Mouse (Mus musculus) limb, embryonic 14.5 days (tissue): ENCODE results near the gene Fkbp8. TPM values are rescaled to one million over a fixed set of nuclear protein-coding genes. Genes with fewer than 3 reads are reported as not detected.
"Not testable (repeated sequence)": the region's sequence is repeated elsewhere in the genome, so short reads cannot be mapped to it uniquely, and the experiment has no call there.

Source experiments
- ATAC-seq: fragments of 200-750 bp; cut with Nextera tagmentation; 2 replicates; pipeline ENCODE4 v1.8.0; 2017; ENCODE audit warnings: low read depth, moderate number of reproducible peaks, moderate TSS enrichment; ENCODE audit not compliant: low FRiP score
- DNase-seq: peaks from one replicate; pipeline ENCODE4 v3.0.0-alpha.2; 2015; ENCODE audit warnings: low spot score
- H3K27ac ChIP-seq: fragments of 300-500 bp; sonication (generic); replicated peaks from 2 replicates; pipeline ENCODE4 v1.5.1; 2014; ENCODE audit warnings: low read depth, mild to moderate bottlenecking, low read length, moderate library complexity, mixed read lengths
- H3K27me3 ChIP-seq: fragments of 300-500 bp; sonication (generic); 2 replicates; pipeline ENCODE4 v1.6.1; 2014; ENCODE audit warnings: low read length, mixed read lengths; ENCODE audit not compliant: control insufficient read depth, insufficient read depth
- H3K36me3 ChIP-seq: fragments of 300-500 bp; sonication (generic); 2 replicates; pipeline ENCODE4 v1.6.1; 2014; ENCODE audit warnings: mild to moderate bottlenecking, low read length, moderate library complexity, mixed read lengths; ENCODE audit not compliant: control insufficient read depth, insufficient read depth
- H3K4me1 ChIP-seq: fragments of 300-500 bp; sonication (generic); 2 replicates; pipeline ENCODE4 v1.6.1; 2014; ENCODE audit warnings: antibody characterized with exemption, low read length, mixed read lengths; ENCODE audit not compliant: control insufficient read depth, insufficient read depth
- H3K4me2 ChIP-seq: fragments of 300-500 bp; sonication (generic); replicated peaks from 2 replicates; pipeline ENCODE4 v1.6.1; 2014; ENCODE audit warnings: low read depth, mild to moderate bottlenecking, low read length, moderate library complexity; ENCODE audit not compliant: severe bottlenecking
- H3K4me3 ChIP-seq: fragments of 300-500 bp; sonication (generic); replicated peaks from 2 replicates; pipeline ENCODE4 v1.5.1; 2014; ENCODE audit warnings: low read length
- H3K9ac ChIP-seq: fragments of 300-500 bp; sonication (generic); 2 replicates; pipeline ENCODE4 v1.6.1; 2014; ENCODE audit warnings: mild to moderate bottlenecking, low read depth, low read length, moderate library complexity; ENCODE audit not compliant: severe bottlenecking
- H3K9me3 ChIP-seq: fragments of 300-500 bp; sonication (generic); 2 replicates; pipeline ENCODE4 v1.6.1; 2016; ENCODE audit warnings: low read length; ENCODE audit not compliant: control insufficient read depth
- POLR2A ChIP-seq: fragments of 200-500 bp; IDR thresholded peaks from 2 replicates; pipeline ENCODE4 v1.8.0; 2012; ENCODE audit warnings: inconsistent platforms, mild to moderate bottlenecking, moderate library complexity, borderline replicate concordance; ENCODE audit not compliant: insufficient read depth, insufficient read length; ENCODE audit errors: extremely low read depth
- whole genome bisulfite sequencing: fragments of 180-500 bp; shearing (Covaris S2); extraction: QIAGEN DNeasy Blood & Tissue Kit; methylation state at CpG from one replicate; pipeline ENCODE4 v1.1.7; 2014; 5-methylcytosine and 5-hydroxymethylcytosine counted together
- polyA plus RNA-seq, 2 experiments: library from polyadenylated mRNA; depleted of rRNA in 1 of 2; stranded (reverse) in 1 of 2; unstranded in 1 of 2; fragments of >200 nt; fragmentation: Nextera tagmentation in 1 of 2; extraction: Ambion mirVana in 1 of 2; gene quantifications; 2 replicates each; pipeline versions ENCODE4 v1.2.1 to v1.2.3; 2012 to 2014

The Fkbp8 gene
- polyA plus RNA-seq, 2 experiments = 219 to 363 TPM

- H3K9ac ChIP-seq = peak overlapping the region; percentile 95
- peak overlapping the region; percentile 96 for H3K27ac ChIP-seq
- H3K4me2 ChIP-seq = peak overlapping the region; percentile 88
- H3K36me3 ChIP-seq = peaks cover 40% of the 10 kb centered on the region
- H3K9me3 ChIP-seq = no peaks in the 10 kb centered on the region
- ATAC-seq (no peak), DNase-seq (no peak)
- TF ChIP-seq POLR2A = no peak
- H3K4me1 ChIP-seq = peaks cover 28% of the 10 kb centered on the region
- H3K27me3 ChIP-seq = no peaks in the 10 kb centered on the region
- peak overlapping the region; percentile 97 for H3K4me3 ChIP-seq
- 11% methylated on average over 25 of the region's 25 CpGs for WGBS
These were observed 18.1 kb upstream of the Fkbp8 start for GRCm38 (mm10) chr8:70509281-70509952.

- Histone ChIP-seq H3K4me3 (peak within 1 kb of the TSS; percentile 97), H3K9ac (peak within 1 kb of the TSS; percentile 95), H3K36me3 (peaks cover 45% of the 10 kb centered on the region), H3K4me2 (peak within 1 kb of the TSS; percentile 88), H3K27ac (peak within 1 kb of the TSS; percentile 96), H3K4me1 (peaks cover 19% of the 10 kb centered on the region), H3K27me3 (no peaks in the 10 kb centered on the region), H3K9me3 (no peaks in the 10 kb centered on the region)
- ATAC-seq (peak; percentile 85), DNase-seq (peak; percentile 98)
- 2% methylated on average over 73 of the region's 74 CpGs for WGBS
- peak; percentile 87; the same call in 1 of the 2 replicates for TF ChIP-seq POLR2A
These were observed 17.2 kb upstream of the Fkbp8 start, which contains the start of gene Uba52 for GRCm38 (mm10) chr8:70510228-70510915. Gene Uba52, minus strand, starts transcription at chr8:70510801.

GRCm38 (mm10) chr8:70511174-70511573, 16.4 kb upstream of the Fkbp8 start:
- not testable (repeated sequence) for H3K27me3 ChIP-seq, H3K27ac ChIP-seq, ATAC-seq, H3K9me3 ChIP-seq, DNase-seq
- Histone ChIP-seq H3K4me3 (peak overlapping the region; percentile 97), H3K9ac (peak overlapping the region; percentile 95; the same call in 1 of the 2 replicates), H3K4me2 (peak overlapping the region; percentile 88), H3K4me1 (peaks cover 13% of the 10 kb centered on the region), H3K36me3 (peaks cover 47% of the 10 kb centered on the region)
- WGBS = 82% methylated on average over 6 of the region's 6 CpGs

GRCm38 (mm10) chr8:70511770-70512169, 15.8 kb upstream of the Fkbp8 start:
- Histone ChIP-seq H3K9me3 (no peaks in the 10 kb centered on the region), H3K27me3 (no peaks in the 10 kb centered on the region), H3K4me1 (peaks cover 12% of the 10 kb centered on the region), H3K4me2 (no peak overlapping the region), H3K27ac (no peak overlapping the region), H3K4me3 (no peak overlapping the region), H3K9ac (no peak overlapping the region), H3K36me3 (peaks cover 52% of the 10 kb centered on the region)
- 92% methylated on average over 2 of the region's 2 CpGs for WGBS
- no peak for DNase-seq
- no peak for TF ChIP-seq POLR2A
- no peak for ATAC-seq

GRCm38 (mm10) chr8:70512253-70512903, 15.1 kb upstream of the Fkbp8 start:
- WGBS = 92% methylated on average over 11 of the region's 11 CpGs
- no peak for TF ChIP-seq POLR2A
- Histone ChIP-seq H3K9ac (no peak overlapping the region), H3K27me3 (no peaks in the 10 kb centered on the region), H3K9me3 (no peaks in the 10 kb centered on the region), H3K4me3 (no peak overlapping the region), H3K27ac (no peak overlapping the region), H3K4me2 (no peak overlapping the region), H3K36me3 (peaks cover 47% of the 10 kb centered on the region), H3K4me1 (peaks cover 10% of the 10 kb centered on the region)
- ATAC-seq (no peak), DNase-seq (no peak)
